Mouse (Mus musculus) embryonic facial prominence, embryonic 10.5 days (tissue): ENCODE measurements around the gene Zdhhc15. TPM values are rescaled to one million over a fixed set of nuclear protein-coding genes. Genes with fewer than 3 reads are reported as not detected.
"Not testable (repeated sequence)": the region's sequence is repeated elsewhere in the genome, so short reads cannot be mapped to it uniquely, and the experiment has no call there.

Experiments used
- DNase-seq: peaks from one replicate; pipeline ENCODE4 v3.0.0-alpha.2; 2017; ENCODE audit warnings: low spot score
- H3K27ac ChIP-seq: fragments of 300-500 bp; sonication (generic); replicated peaks from 2 replicates; pipeline ENCODE4 v1.5.1; 2016; ENCODE audit warnings: mild to moderate bottlenecking
- H3K27me3 ChIP-seq: fragments of 300-500 bp; sonication (generic); replicated peaks from 2 replicates; pipeline ENCODE4 v1.6.1; 2016; ENCODE audit warnings: low read depth, mild to moderate bottlenecking; ENCODE audit not compliant: poor library complexity, severe bottlenecking
- H3K36me3 ChIP-seq: fragments of 300-500 bp; sonication (generic); replicated peaks from 2 replicates; pipeline ENCODE4 v1.6.1; 2016; ENCODE audit warnings: mild to moderate bottlenecking, moderate library complexity
- H3K4me1 ChIP-seq: fragments of 300-500 bp; sonication (generic); 2 replicates; pipeline ENCODE4 v1.6.1; 2016
- H3K4me3 ChIP-seq: fragments of 300-500 bp; sonication (generic); 2 replicates; pipeline ENCODE4 v1.5.1; 2016; ENCODE audit warnings: mild to moderate bottlenecking, moderate library complexity
- H3K9me3 ChIP-seq: fragments of 300-500 bp; sonication (generic); 2 replicates; pipeline ENCODE4 v1.6.1; 2016; ENCODE audit warnings: mild to moderate bottlenecking
- WGBS: fragments of 180-500 bp; shearing (Covaris S2); methylation state at CpG from one replicate; pipeline ENCODE4 v1.1.7; 2016; 5-methylcytosine and 5-hydroxymethylcytosine counted together
- polyA plus RNA-seq: library from polyadenylated mRNA; unstranded; fragments of >200 nt; fragmentation: Nextera tagmentation; extraction: Ambion mirVana; gene quantifications from 2 replicates; pipeline ENCODE4 v1.2.1, GENCODE M21; 2016

Gene Zdhhc15
- polyA plus RNA-seq, result 11.6 and 12.0 TPM in 2 replicates

DNA sequence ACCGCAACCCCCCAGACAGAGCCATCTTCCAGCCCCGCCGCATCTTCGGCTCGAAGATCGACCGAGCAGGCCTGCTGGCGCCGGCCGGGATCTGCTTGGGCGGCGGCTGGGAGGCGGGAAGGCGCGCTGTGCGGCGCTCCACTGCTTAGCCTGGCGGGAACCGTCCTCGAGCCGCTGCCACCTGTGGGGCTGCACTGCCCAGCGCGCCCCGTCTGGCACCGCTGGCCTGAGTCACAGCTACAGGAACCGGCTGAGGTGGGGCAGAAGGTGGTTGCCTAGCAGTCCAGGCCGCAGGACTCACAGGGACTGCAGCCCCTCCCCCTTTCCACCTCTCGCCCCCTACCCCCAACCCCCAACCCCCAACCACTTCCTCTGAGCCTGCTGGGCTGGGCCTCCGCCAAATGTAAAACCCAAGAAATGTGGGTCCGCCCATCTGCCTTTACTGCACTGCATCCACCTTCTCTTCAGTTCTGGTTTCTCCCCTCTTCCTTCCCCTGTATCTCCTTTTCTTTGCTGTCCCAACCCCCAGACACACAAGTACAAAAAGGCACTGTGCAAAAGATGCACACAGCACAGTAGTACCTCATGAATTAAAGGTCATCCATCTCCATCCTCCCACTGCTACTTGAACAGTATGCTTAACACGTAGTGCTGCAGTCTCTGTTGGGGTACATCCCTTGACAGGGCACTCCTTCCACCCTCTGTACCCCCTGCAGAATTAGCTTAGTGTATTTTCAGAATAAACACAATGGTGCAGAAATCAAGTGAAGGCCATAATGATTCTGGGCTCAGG, at the start of gene Zdhhc15:
Gene Zdhhc15 (minus strand): TSS at position 308 of the 793 bp plus-strand sequence.
- Histone ChIP-seq H3K27ac (peak within 1 kb of the TSS; percentile 87), H3K4me1 (no peaks in the 10 kb centered on the region), H3K36me3 (no peaks in the 10 kb centered on the region), H3K4me3 (peak within 1 kb of the TSS; percentile 62), H3K9me3 (no peaks in the 10 kb centered on the region; the same call in 1 of the 2 replicates), H3K27me3 (peaks cover 58% of the 10 kb centered on the region)
- 19% methylated on average over 30 of the region's 31 CpGs for WGBS
- DNase-seq, result peak; percentile 73

DNA sequence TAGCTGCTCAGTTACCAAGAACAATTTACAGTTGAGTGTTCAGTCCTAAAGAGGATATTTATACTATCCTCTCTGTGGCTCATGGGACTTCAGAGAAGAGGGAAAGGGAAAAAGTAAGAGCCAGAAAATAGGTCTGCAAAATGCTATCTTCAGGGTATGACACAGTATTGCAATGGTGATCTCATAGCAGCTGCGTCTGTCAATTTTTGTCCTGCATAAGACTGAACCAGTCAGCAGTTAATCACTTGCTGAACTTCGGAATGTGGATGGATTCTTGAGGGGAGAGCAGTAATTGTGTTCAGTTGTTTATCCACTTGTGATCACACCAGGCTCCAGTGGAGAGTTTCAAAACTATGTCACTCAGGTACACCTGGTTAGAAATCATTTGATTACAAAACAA, 37.1 kb upstream of the Zdhhc15 start:
- Histone ChIP-seq H3K4me1 (no peaks in the 10 kb centered on the region), H3K27ac (no peak overlapping the region), H3K4me3 (no peak overlapping the region), H3K36me3 (no peaks in the 10 kb centered on the region), H3K9me3 (no peaks in the 10 kb centered on the region), H3K27me3 (peaks cover 33% of the 10 kb centered on the region)
- no peak for DNase-seq
- 83% methylated on average over 2 of the region's 2 CpGs for WGBS

DNA sequence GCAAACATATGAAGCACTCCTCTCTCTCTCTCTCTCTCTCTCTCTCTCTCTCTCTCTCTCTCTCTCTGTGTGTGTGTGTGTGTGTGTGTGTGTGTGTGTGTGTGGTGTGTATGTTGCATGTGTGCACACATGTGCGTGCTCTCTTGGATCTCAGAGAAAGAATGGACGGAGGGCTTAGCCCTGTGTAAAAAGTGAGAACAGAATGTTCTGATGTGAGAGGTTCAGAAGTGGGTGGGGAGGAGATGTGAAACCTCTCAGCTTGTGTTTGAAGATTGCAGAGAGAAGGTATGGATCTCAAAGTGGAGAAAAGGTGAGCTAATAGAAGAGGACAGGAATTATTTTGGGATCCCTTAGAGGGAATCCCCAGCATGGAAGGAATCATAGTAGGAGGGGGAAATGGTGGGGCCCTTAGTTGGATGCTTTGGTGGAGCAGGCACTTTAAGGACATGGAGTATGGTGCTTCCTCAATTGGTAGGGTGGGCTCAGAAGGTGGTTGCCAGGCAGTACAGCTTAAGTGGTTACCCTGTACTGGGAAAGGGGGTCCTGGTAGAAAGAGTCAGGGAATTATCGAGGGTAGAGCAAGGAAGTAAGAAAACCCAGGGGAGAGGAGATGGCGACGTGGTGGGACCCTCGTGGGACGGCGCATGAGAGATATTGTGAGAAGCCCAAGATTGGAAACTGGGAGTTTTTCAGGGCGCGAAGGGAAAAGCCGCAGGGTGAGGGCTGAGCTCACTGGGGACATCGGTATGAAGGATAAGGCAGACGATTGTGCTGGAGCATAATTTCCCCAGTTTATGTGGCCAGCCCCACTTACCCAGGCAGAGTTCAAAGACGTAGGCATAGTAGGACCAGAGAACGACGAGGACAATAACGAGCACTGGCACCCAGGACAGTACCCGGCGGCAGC, 761 bp downstream of the Zdhhc15 start:
- WGBS, result 30% methylated on average over 19 of the region's 19 CpGs
- peak overlapping the region; percentile 87 for H3K27ac ChIP-seq
- no peaks in the 10 kb centered on the region for H3K4me1 ChIP-seq
- no peaks in the 10 kb centered on the region for H3K36me3 ChIP-seq
- H3K4me3 ChIP-seq, result peak overlapping the region; percentile 62
- peaks cover 63% of the 10 kb centered on the region for H3K27me3 ChIP-seq
- no peak for DNase-seq
- H3K9me3 ChIP-seq, result no peaks in the 10 kb centered on the region; the same call in 1 of the 2 replicates

DNA sequence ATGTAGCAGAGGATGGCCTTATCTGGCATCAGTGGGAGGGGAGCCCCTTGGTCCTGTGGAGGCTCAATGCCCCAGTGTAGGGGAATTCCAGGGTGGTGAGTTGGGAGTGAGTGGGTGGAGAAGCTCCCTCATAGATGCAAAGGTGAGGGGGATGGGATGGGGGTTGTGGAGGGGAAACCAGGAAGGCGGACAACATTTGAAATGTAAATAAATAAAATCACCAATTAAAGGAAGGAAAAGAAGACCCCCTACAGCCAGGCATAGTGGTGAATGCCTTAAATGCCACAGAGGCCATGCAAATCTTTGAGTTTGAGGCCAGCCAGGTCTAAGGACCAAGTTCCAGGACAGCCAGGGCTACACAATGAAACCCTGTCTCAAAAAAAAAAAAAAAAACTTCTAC, 13.9 kb downstream of the Zdhhc15 start:
- Histone ChIP-seq H3K4me1 (no peaks in the 10 kb centered on the region), H3K27me3 (peaks cover 41% of the 10 kb centered on the region), H3K36me3 (no peaks in the 10 kb centered on the region), H3K27ac (no peak overlapping the region), H3K4me3 (no peak overlapping the region), H3K9me3 (0 out of 2 replicates have a peak, but pooled peaks cover 3% of the 10 kb centered on the region)
- no peak for DNase-seq
- WGBS, result 82% methylated on average over 1 of the region's 1 CpGs

DNA sequence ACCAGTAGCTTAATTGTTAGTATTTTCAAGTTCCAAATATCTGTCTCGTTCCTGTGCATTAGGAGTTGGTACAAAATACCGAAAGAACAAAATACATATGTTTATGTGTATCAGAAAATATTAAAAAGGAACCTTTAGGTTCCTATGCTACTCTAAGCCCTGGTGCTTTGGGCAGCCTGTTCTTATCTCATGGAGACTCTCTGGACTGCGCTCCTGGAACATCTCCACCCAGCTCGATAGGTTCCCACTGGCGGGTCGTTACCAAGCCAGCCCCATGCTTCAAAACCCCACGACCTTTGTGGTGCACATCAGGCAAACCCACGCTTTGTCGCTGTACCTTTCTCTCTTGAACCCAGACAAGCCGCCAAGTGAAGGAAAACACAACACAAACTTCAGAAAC, 58.3 kb downstream of the Zdhhc15 start:
- WGBS, result 93% methylated on average over 10 of the region's 10 CpGs
- no peak overlapping the region for H3K4me3 ChIP-seq
- no peaks in the 10 kb centered on the region for H3K9me3 ChIP-seq
- H3K36me3 ChIP-seq, result no peaks in the 10 kb centered on the region
- DNase-seq, result no peak
- H3K27ac ChIP-seq, result no peak overlapping the region
- no peaks in the 10 kb centered on the region for H3K4me1 ChIP-seq
- H3K27me3 ChIP-seq, result peaks cover 52% of the 10 kb centered on the region

DNA sequence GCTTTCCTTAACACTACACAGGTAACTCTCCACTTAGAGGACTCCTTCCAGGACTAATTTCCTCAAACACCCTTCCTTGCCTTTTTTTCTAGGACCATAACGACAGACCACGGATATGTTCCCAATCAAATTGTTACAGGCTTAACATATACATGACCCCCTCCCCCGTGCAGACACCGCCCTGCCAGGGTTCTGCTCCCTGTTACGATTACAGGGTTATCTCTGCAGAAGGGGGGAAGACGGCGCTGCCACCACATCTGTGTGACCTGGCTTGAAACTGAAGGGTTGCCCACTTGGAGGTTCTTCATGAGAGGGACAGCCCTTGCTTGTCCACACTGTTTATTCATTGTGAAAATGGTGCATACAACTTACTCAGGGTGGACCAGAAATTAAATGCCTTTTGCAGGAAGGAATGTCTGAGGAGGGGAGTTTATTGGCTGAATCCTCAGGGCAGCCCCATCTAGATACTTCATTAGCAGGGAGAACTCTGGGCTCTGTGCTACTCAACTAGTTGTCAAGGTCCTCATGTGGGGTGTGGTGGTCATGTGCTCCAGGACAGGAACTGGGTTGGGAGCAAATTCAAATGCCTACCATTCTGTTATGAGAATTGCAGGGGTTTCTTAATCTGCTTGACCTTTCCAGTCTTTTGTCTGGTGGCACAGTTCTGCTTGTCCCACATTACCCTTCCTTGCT, 67.0 kb downstream of the Zdhhc15 start:
- DNase-seq, H3K4me1 ChIP-seq, H3K9me3 ChIP-seq, H3K4me3 ChIP-seq, H3K27ac ChIP-seq, H3K36me3 ChIP-seq: not testable (repeated sequence)
- H3K27me3 ChIP-seq, result peaks cover 41% of the 10 kb centered on the region
- WGBS, result no CpG with 5 or more reads among the region's 7 CpGs

DNA sequence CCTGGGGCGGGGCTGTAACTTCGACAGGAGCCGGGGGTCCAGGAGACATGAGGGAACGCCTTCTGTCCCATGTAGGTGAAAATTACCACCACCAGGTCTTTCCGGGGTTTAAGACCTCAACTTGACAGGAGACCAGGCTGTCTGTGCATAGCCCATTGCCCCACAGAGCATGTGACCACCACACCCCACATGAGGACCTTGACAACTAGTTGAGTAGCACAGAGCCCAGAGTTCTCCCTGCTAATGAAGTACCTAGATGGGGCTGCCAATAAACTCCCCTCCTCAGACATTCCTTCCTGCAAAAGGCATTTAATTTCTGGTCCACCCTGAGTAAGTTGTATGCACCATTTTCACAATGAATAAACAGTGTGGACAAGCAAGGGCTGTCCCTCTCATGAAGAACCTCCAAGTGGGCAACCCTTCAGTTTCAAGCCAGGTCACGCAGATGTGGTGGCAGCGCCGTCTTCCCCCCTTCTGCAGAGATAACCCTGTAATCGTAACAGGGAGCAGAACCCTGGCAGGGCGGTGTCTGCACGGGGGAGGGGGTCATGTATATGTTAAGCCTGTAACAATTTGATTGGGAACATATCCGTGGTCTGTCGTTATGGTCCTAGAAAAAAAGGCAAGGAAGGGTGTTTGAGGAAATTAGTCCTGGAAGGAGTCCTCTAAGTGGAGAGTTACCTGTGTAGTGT, 68.5 kb downstream of the Zdhhc15 start:
- H3K4me3 ChIP-seq, DNase-seq, H3K9me3 ChIP-seq, H3K27ac ChIP-seq, H3K36me3 ChIP-seq, H3K4me1 ChIP-seq: not testable (repeated sequence)
- H3K27me3 ChIP-seq, result peaks cover 54% of the 10 kb centered on the region
- WGBS, result 88% methylated on average over 8 of the region's 13 CpGs

DNA sequence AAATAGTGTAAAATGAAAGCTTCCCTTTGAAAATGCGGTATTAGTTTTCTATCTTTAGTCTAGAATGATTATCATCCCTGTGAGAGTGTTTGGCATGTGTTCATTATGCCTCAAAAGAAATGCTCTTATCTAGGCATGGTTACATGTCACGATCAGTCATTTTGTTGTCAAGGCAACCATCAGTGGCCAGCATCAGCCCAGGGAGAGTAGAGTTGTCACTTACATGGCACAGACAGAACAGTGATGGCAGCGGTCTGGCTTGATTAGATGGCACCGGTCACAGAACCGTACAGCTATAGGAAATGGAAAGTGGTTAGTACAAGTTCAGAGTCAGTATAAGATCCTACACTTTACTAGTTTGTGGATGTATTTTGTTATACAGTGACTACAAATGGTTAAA, 96.9 kb downstream of the Zdhhc15 start:
- no peak for DNase-seq

DNA sequence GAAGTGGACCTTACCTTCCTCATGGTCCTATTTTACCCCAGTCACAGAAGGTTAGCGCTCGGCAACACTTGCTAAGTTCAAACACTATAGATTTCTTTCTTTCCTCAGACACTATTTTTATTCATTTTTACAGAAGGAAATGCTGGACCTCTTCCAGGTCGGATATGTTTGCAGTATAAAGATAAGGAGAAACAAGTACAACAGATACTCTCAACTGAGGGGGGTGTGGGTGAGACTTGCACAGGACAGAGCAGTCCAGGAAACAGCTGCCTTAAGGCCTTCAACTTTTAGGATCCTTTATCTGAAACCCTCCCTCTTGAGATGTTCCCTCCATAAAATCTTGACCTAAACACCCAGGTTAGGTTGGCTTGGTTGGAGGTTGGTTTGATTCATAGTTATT, 103.4 kb downstream of the Zdhhc15 start:
- WGBS, result 89% methylated on average over 3 of the region's 3 CpGs
- no peaks in the 10 kb centered on the region for H3K9me3 ChIP-seq
- H3K27me3 ChIP-seq, result peaks cover 86% of the 10 kb centered on the region
- no peak for DNase-seq
- no peaks in the 10 kb centered on the region for H3K4me1 ChIP-seq
- H3K36me3 ChIP-seq, result no peaks in the 10 kb centered on the region
- no peak overlapping the region for H3K27ac ChIP-seq
- H3K4me3 ChIP-seq, result no peak overlapping the region

More for the DNA sequence above, 96.9 kb downstream of the Zdhhc15 start:
- Histone ChIP-seq H3K27me3 (peaks cover 84% of the 10 kb centered on the region), H3K9me3 (no peaks in the 10 kb centered on the region), H3K4me1 (no peaks in the 10 kb centered on the region), H3K27ac (no peak overlapping the region), H3K36me3 (no peaks in the 10 kb centered on the region), H3K4me3 (no peak overlapping the region)
- WGBS, result 89% methylated on average over 5 of the region's 5 CpGs

DNA sequence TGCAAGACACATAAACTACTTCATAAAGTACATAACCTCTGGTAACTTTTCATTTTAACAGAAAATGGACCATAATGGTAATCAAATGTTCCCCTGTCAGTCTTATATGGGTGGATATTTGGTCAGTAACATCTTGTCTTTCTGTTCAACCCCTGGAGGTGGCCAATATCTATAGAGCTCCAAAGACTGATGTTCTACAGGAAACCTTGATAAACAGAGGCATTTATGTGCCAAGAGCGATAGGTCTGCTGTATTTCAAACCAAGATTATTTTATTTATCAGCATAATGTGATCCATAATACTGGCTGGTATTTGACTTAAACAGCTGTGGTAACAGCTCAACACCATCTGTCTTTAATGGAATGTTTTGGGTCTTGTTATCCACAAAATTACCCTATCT, 125.6 kb downstream of the Zdhhc15 start:
- 96% methylated on average over 1 of the region's 1 CpGs for WGBS
- no peaks in the 10 kb centered on the region for H3K36me3 ChIP-seq
- no peak overlapping the region for H3K27ac ChIP-seq
- no peaks in the 10 kb centered on the region for H3K4me1 ChIP-seq
- peaks cover 81% of the 10 kb centered on the region for H3K27me3 ChIP-seq
- no peak for DNase-seq
- no peaks in the 10 kb centered on the region for H3K9me3 ChIP-seq
- no peak overlapping the region for H3K4me3 ChIP-seq

DNA sequence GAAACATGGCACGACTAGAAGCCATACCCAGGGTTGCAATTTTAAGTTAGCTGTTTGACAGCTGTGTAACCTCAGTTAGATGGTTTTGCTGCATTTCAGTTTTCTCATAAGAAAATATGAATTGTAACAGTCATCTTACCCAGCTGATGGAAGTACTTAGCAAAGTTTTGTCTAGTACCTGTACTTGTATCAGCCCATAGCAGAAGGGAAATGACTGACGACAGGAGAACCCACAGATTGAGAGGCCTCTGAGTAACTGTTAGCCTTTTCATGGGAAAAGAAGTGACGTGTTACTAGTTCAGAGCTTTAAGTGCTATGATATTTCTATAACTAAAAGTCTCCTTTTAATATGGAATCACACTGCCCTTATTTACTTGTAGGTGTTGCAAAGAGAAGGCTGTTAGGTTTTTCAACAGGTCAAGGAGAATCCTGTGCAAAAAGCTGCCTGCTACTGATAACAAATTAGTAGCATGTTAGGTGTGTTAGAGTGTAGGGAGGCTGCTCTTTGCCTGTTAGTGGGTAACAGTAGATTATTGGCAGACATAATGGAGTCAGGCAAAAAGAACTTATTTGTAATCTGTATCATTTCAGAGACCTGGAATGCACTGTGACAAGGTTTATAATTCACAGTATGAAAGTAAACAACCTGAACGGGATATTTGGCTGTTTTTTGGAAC, 126.8 kb downstream of the Zdhhc15 start:
- Histone ChIP-seq H3K27me3 (peaks cover 83% of the 10 kb centered on the region), H3K4me3 (no peak overlapping the region)

More for the DNA sequence above, 126.8 kb downstream of the Zdhhc15 start:
- 84% methylated on average over 4 of the region's 4 CpGs for WGBS
- no peaks in the 10 kb centered on the region for H3K9me3 ChIP-seq
- H3K27ac ChIP-seq, result no peak overlapping the region
- no peaks in the 10 kb centered on the region for H3K4me1 ChIP-seq
- no peaks in the 10 kb centered on the region for H3K36me3 ChIP-seq
- no peak for DNase-seq
